In genomic region chr3:41582256-41582655, GRCm38 (mm10) we compare ENCODE assay signal across 18 mouse cellular contexts. TPM values are rescaled to one million over a fixed set of nuclear protein-coding genes. Genes with fewer than 3 reads are reported as not detected.
DNase-seq lines count a peak whose midpoint lies in the region; ATAC-seq and TF ChIP-seq lines count a peak whose summit lies in the region.
"Had no signal": no experiment of that assay in that cellular context is flagged by ENCODE, and none has a peak within 500 bp of the region (broad histone marks: within the 10 kb centered on the region; RNA-seq: fewer than 3 reads in every experiment).

No protein-coding gene starts in this region.

- H3K27me3 ChIP-seq in intestine, postnatal 0 days (replicated peaks; ENCODE audit: control insufficient read depth, insufficient read depth, low read length) = no peaks in the 10 kb centered on the region
- H3K27me3 ChIP-seq in small intestine, adult 2 months (ENCODE audit: control insufficient read depth, insufficient read depth, low read length) = no peaks in the 10 kb centered on the region
- H3K27me3 ChIP-seq: heart, embryonic 12.5 days; limb, embryonic 15.5 days; midbrain, embryonic 12.5 days had no signal

- no peak overlapping the region for H3K9ac ChIP-seq in intestine, postnatal 0 days (ENCODE audit: low read depth, low read length)
- H3K9ac ChIP-seq: heart, embryonic 12.5 days; limb, embryonic 15.5 days; midbrain, embryonic 12.5 days had no signal

- ATAC-seq in intestine, postnatal 0 days = no peak
- ATAC-seq in CD4-positive, CD25-positive, alpha-beta regulatory T cell, adult 4 months = no peak

- TF ChIP-seq CTCF in layer of hippocampus, adult 2 months (conservative IDR thresholded peaks at IDR 0.05) = no peak
- TF ChIP-seq CTCF in bone marrow macrophage, adult 2 months (IDR thresholded peaks at IDR 0.05; ENCODE audit: low read depth, low read length) = no peak
- TF ChIP-seq CTCF in intestine, postnatal 0 days (IDR thresholded peaks at IDR 0.05; ENCODE audit: low read depth) = no peak
- TF ChIP-seq CTCF in small intestine, adult 2 months (IDR thresholded peaks at IDR 0.05; ENCODE audit: extremely low read depth, insufficient read length, insufficient replicate concordance, low read depth, low read length) = no peak

- H3K9me3 ChIP-seq in intestine, postnatal 0 days (ENCODE audit: control insufficient read depth) = no peaks in the 10 kb centered on the region
- H3K9me3 ChIP-seq: embryonic facial prominence, embryonic 10.5 days; heart, embryonic 12.5 days; limb, embryonic 15.5 days; midbrain, embryonic 12.5 days had no signal

- 49% methylated on average over 7 of the region's 7 CpGs for WGBS in intestine, postnatal 0 days
- WGBS in small intestine, adult 2 months = 39% methylated on average over 7 of the region's 7 CpGs

- H3K4me2 ChIP-seq in intestine, postnatal 0 days (replicated peaks; ENCODE audit: low read depth) = no peak overlapping the region
- H3K4me2 ChIP-seq: heart, embryonic 12.5 days; limb, embryonic 15.5 days; midbrain, embryonic 12.5 days had no signal

- H3K27ac ChIP-seq in layer of hippocampus, adult 2 months = peak overlapping the region; percentile 67; the same call in 1 of the 2 replicates
- H3K27ac ChIP-seq in bone marrow macrophage, adult 2 months (ENCODE audit: insufficient read depth, low read depth, low read length) = peak overlapping the region; percentile 39
- H3K27ac ChIP-seq in intestine, postnatal 0 days (ENCODE audit: low read depth, low read length) = peak overlapping the region; percentile 91
- peak overlapping the region; percentile 95 for H3K27ac ChIP-seq in small intestine, adult 2 months (ENCODE audit: insufficient read depth, low read depth, low read length)
- H3K27ac ChIP-seq: embryonic facial prominence, embryonic 10.5 days; limb, embryonic 15.5 days; midbrain, embryonic 12.5 days had no signal

- H3K4me3 ChIP-seq in layer of hippocampus, adult 2 months = no peak overlapping the region
- no peak overlapping the region for H3K4me3 ChIP-seq in bone marrow macrophage, adult 2 months (ENCODE audit: insufficient read depth, low read length)
- no peak overlapping the region for H3K4me3 ChIP-seq in intestine, postnatal 0 days (ENCODE audit: low read depth, low read length)
- H3K4me3 ChIP-seq in small intestine, adult 2 months (ENCODE audit: low read depth, low read length) = no peak overlapping the region
- H3K4me3 ChIP-seq: embryonic facial prominence, embryonic 10.5 days; erythroblast, embryonic 14.5 days; heart, embryonic 12.5 days; limb, embryonic 15.5 days; midbrain, embryonic 12.5 days; myocyte had no signal

- H3K4me1 ChIP-seq in bone marrow macrophage, adult 2 months (ENCODE audit: control insufficient read depth, insufficient read depth, low read length) = peaks cover 59% of the 10 kb centered on the region
- peaks cover 30% of the 10 kb centered on the region; the same call in 1 of the 2 replicates for H3K4me1 ChIP-seq in intestine, postnatal 0 days (replicated peaks; ENCODE audit: control insufficient read depth, insufficient read depth, low read length)
- H3K4me1 ChIP-seq in small intestine, adult 2 months (ENCODE audit: control insufficient read depth, insufficient read depth, insufficient read length, low read length) = peaks cover 42% of the 10 kb centered on the region

- no peaks in the 10 kb centered on the region for H3K36me3 ChIP-seq in intestine, postnatal 0 days (ENCODE audit: control insufficient read depth, insufficient read depth)
- H3K36me3 ChIP-seq in small intestine, adult 2 months (ENCODE audit: control insufficient read depth, insufficient read depth, low read length) = no peaks in the 10 kb centered on the region
- H3K36me3 ChIP-seq: heart, embryonic 12.5 days; limb, embryonic 15.5 days; midbrain, embryonic 12.5 days had no signal

- no peak for TF ChIP-seq POLR2A in bone marrow macrophage, adult 2 months (IDR thresholded peaks at IDR 0.05; ENCODE audit: borderline replicate concordance, low read depth, low read length)
- TF ChIP-seq POLR2A in small intestine, adult 2 months (IDR thresholded peaks at IDR 0.05; ENCODE audit: low read depth, low read length) = 0 out of 2 replicates have a peak, but pooled peaks have one; percentile 14

- no peak for DNase-seq in layer of hippocampus, adult 2 months (ENCODE audit: low spot score in 2 of 2)
- no peak for DNase-seq in layer of hippocampus, postnatal 36 days
- no peak for DNase-seq in cerebellum, adult 11 months
- DNase-seq: cerebellum, postnatal 25 days; gastrocnemius, postnatal 14 days; lung, postnatal 36 days; spleen, adult 18-20 months; thymus, adult 18-20 months had no signal

RNA-seq across cellular contexts. Expression of gene Jade1, which starts 26.7 kb away (rescaled TPM):
- 10 to 100 TPM; 34.4 to 35.9 TPM for total RNA-seq in layer of hippocampus, adult 2 months (2021)
- total RNA-seq in layer of hippocampus, postnatal 36 days (2021) = 10 to 100 TPM; 26.5 to 29.1 TPM
- polyA plus RNA-seq in bone marrow macrophage, adult 2 months (2012; ENCODE audit: insufficient read depth, insufficient read length, missing spikeins) = 11.5 and 13.9 TPM in 2 replicates
- 15.3 and 18.4 TPM in 2 replicates for polyA plus RNA-seq in intestine, postnatal 0 days (2015; fragmentation: Nextera tagmentation; extraction: Ambion mirVana)
- polyA plus RNA-seq in small intestine, adult 2 months (2012; rRNA removed) = 8.1 and 18.5 TPM in 2 replicates
- polyA plus RNA-seq in CD4-positive, CD25-positive, alpha-beta regulatory T cell, adult 4 months (2017; shearing (Covaris generic)) = 10 to 100 TPM in 1 of 2 experiments, 1 to 10 TPM in 1; 9.9 to 10.1 TPM

Comparison
In these comparisons a context has a peak if more than half of its experiments do, and no peak if none do; other contexts are left out.
1. H3K27ac ChIP-seq: peak in every context shown above with its lines; median percentile 95 in small intestine, adult 2 months; 91 in intestine, postnatal 0 days; 67 in layer of hippocampus, adult 2 months; 39 in bone marrow macrophage, adult 2 months.